Mouse (Mus musculus) adrenal gland, adult 18-20 months (tissue): ENCODE results near the gene Rpp25l. TPM values are rescaled to one million over a fixed set of nuclear protein-coding genes. Genes with fewer than 3 reads are reported as not detected.

Experiments used
- DNase-seq, 2 experiments: peaks; one replicate each; pipeline ENCODE4 v3.0.0; 2021 to 2022; ENCODE audit warnings: low spot score in 2 of 2
- long read RNA-seq, 2 experiments: library from polyadenylated mRNA; stranded (forward); transcript quantifications; one replicate each; pipeline ENCODE4 v2.0.0; 2021
- total RNA-seq, 2 experiments: library from RNA; stranded (reverse); gene quantifications; 1 replicate in 1 of 2; 2 replicates in 1 of 2; pipeline ENCODE4 v1.2.3; 2021

Rpp25l gene
- total RNA-seq = 10 to 100 TPM; 34.3 to 37.0 TPM
- long read RNA-seq, experiment 1, transcript Rpp25l-201 (2 exons, 856 nt) = major isoform, 6 of 6 reads
- long read RNA-seq, experiment 1, partial matches to known transcripts = 0 of 6 reads
- long read RNA-seq, experiment 1, other reads (novel, unspliced or antisense) = 0 of 6 reads
- long read RNA-seq, experiment 2, transcript Rpp25l-201 (2 exons, 856 nt) = major isoform, 15 of 15 reads
- long read RNA-seq, experiment 2, partial matches to known transcripts = 0 of 15 reads
- long read RNA-seq, experiment 2, other reads (novel, unspliced or antisense) = 0 of 15 reads

DNA sequence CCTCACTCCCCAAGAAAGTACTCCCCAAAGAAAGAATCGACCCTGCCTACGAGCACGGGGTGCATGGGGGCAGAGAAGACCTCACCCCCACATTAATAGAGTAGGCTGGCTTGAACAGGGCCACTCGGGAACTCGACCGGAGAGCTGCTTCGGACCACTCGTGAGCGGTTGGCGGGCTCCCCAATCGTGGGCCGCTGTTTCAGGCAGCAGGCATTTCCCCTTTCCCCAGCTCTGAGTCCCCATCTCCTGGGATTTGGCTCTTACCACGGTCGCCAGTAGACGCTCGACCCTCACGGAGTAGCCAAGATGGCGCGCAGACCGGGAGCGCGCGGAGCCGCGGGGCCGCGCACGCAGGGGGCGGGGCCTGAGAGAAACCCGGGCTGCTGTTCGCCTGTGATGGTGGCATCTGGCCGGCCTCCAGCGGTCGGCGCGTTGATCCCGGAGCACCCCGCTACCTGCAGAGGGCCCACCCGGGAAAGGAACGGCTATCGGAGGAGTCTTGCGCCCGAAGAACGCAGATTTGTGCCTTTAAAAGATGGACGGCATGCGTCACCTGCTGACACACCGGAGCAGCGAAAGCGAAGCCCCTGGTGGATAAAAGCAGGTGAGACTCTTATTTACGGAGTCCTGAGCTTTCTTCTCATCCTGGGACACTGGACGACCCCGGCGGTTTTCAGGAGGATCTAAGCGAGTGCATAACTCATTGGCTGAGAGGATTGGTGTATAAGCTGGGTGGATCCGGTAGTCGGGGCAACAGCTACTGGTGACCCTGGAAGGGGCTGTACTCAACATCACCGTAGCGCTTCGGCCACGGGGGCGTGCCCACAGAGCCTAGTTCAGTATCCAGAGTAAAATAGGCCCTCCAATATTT, at the start of gene Rpp25l:
Gene Rpp25l (minus strand): TSS at position 338 of the 871 bp plus-strand sequence.
- peak; percentile 84 to 85 for DNase-seq

DNA sequence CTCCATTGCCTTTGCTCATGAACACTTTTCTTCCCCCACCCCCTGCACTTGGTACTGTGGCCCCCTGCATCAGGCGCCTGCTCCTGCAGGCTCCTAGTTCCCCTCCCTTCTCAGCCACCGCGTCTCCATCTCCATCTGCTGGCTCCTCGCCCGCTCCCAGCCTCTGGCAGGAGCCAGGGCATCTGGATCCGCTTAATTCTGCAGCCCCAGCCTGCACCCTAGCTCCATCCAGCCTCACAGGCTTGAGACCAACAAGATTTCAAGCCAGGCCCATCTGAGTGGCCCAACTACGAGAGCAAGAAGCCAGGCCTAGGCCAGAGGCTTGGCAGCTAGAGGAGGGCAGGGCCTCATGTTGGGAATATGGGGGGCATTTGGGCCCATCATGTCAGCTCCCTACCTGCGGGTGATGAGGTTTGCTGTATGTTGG, 49.4 kb upstream of the Rpp25l start:
- peak in 1 of 2 experiments; percentile 50 for DNase-seq

- peak in 1 of 2 experiments; percentile 18 for DNase-seq
These were observed 48.9 kb upstream of the Rpp25l start for GRCm38 (mm10) chr4:41762099-41762687.

DNA sequence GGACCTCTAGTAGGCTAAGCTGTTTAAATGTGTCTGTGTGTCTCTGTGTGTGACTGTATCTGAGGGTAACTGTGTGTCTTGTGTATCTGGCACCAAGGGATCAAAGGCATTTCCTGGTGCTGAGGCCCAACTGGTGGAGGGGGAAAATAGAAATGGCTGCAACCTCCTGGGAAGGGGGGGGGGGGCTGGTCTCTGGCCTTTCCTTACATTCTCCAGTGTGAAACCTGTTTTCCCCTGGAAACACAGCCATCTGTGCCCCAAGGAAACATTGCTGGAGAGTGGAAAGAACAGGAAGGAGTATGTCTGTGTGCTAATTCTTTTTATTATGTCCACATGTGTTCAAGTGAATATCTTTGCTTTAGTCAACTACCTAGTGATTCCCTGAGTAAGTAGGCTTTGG, 48.3 kb upstream of the Rpp25l start:
- peak in 1 of 2 experiments; percentile 8 for DNase-seq

- DNase-seq = peak in 1 of 2 experiments; percentile 20
These were observed 47.6 kb upstream of the Rpp25l start for GRCm38 (mm10) chr4:41760911-41761310.

DNA sequence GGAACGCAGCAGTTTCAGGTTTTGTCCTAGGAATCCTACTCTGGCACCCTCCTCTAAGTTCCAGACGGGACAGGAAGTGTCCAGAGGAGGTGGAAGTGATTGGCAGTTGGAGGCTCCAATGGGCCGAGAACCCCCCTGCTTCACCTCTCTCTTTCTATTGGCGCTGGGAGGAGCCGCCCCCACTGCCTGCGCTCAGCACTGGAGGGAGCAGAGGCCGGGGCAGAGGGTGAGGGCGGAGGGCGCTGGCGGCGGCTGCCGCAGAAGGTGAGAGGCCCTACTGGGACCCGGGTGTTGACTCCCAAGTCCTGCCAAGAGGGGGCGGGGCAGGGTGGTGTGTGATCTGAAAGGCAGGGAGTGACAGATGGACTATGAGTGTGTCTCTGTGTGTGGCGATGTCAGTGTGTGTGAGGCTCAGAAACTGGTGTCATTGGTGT, 47.0 kb upstream of the Rpp25l start:
- DNase-seq = peak; percentile 81 to 85

GRCm38 (mm10) chr4:41759656-41760287, 46.4 kb upstream of the Rpp25l start:
- DNase-seq = peak in 1 of 2 experiments; percentile 20

DNA sequence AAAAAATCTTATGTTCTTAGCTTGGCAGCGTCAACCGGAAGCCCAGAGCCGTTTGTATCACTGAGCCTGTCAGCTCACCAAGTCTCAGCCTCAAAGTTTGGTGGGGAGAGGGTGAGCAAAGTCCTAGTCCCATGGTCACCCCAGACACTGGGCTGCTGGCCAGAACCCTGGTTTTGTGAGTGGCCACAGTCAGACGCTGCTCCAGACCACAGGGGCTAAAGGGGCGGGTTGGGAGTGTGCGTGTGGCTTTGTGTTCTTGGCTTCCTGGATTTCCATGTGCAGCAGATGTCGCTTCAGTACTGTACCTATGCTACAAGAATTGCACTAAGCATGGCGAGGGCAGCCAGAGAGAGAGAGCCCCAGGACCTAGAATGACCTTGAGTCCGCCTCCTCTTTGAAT, 45.9 kb upstream of the Rpp25l start:
- peak; percentile 23 to 31 for DNase-seq

DNA sequence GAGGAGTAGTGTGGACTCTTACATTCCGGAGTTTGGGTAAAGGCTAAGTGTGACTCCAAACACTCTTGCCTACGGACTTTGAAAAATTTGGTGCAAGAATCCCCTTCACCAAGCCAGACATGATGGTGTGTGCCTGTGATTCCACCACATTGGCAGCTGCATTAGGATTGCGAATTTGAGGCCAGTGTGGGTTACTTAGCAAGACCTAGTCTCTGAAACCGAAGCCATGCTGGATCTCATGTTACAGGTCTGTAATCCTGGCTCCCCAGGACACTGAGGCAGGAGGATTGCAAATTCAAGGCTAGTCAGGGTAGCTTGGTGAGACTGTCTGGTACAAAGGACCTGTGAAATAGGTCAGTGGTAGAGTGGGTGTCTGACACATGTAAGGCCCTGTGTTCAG, 45.4 kb upstream of the Rpp25l start:
- DNase-seq = peak in 1 of 2 experiments; percentile 16

- no peak for DNase-seq
These were observed 44.7 kb upstream of the Rpp25l start for GRCm38 (mm10) chr4:41758021-41758420.

DNA sequence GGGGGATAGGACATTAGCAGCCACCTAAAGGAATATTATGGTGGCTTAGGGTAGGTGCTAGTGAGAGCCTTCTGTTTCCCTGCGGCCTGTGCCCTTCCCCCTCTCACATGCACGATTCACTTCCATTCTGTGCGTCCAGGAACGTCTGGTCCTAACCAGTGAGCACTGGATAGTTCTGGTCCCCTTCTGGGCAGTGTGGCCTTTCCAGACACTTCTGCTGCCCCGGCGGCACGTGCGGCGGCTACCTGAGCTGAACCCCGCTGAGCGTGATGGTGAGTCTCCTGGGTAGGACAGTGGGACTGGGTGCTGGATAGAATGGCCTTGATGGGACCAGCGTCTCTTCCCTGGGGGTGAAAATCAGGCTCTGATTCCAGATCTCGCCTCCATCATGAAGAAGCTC, 44.0 kb upstream of the Rpp25l start:
- DNase-seq = no peak

GRCm38 (mm10) chr4:41756440-41756839, 43.1 kb upstream of the Rpp25l start:
- DNase-seq = no peak

DNA sequence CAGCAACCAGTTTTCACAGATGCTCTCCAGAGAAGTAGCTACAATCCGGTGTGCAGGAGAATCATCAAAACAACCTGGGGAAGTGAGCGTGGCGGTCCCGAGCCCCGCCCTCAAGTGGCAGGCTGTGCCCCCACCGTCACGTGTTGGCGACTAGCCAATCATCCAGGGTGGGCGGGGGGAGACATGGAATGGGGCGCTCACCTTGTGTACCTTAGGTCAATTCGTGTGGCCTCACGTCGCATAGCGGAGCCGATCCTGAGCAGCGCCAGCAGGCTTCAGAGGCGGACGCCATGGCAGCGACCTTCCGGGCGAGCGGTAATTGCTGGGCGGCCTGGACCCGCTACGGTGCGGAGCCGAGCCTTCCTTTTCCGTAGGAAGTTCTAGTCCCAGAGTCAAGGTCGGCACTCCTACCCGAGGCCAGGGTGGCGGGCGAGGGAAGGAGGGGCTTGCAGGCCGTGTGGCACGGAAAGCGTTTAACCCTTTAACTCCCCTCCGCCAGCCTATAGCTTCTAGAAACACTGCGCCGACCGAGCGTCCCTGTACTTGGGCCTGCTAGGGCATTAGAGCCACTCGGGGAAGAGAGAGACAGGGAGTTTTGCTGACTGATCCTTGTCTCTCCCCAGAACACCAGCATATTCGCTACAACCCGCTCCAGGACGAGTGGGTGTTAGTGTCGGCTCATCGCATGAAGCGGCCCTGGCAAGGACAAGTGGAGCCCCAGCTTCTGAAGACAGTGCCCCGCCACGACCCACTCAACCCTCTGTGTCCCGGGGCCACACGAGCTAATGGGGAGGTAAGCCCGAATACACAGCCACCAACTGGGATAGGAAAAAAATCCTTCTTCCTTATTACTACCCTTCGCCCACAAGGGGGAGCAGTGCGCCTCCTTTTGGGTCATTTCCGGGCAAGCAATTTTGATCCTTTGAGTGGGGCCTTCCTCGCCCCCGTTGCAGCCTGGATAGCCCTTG, 42.3 kb upstream of the Rpp25l start, which contains the start of gene Sigmar1:
Gene Sigmar1 (minus strand): TSS at position 820 of the 968 bp plus-strand sequence.
- peak; percentile 86 to 88 for DNase-seq

GRCm38 (mm10) chr4:41754797-41755337, 41.5 kb upstream of the Rpp25l start, which contains the start of gene Galt:
Gene Galt (plus strand): TSS chr4:41755228.
- no peak for DNase-seq

- no peak for DNase-seq
These were observed 31.7 kb upstream of the Rpp25l start for GRCm38 (mm10) chr4:41745021-41745420.

DNA sequence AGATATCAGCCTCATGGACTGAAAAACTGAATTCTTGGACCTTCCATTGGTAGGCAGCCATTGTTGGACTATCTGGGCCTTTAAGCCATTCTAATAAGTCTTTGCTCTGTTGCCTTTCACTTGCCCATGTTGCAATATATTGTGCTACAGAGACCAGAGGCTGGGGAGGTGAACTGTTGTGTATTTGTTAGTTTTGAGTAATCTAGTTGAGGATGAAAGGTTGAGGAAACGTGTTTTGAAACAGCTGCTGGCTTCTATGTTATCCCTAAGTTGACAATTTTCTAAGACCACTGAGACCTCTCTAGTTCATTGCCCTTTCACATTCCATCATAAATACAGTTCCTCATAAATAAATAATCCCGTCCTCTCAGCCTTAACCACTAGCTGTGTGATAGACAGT, 30.8 kb upstream of the Rpp25l start:
- DNase-seq = no peak

- peak; percentile 86 to 93 for DNase-seq
These were observed 27.8 kb upstream of the Rpp25l start for GRCm38 (mm10) chr4:41741158-41741560.

GRCm38 (mm10) chr4:41740380-41741157, 27.2 kb upstream of the Rpp25l start:
- DNase-seq = no peak

DNA sequence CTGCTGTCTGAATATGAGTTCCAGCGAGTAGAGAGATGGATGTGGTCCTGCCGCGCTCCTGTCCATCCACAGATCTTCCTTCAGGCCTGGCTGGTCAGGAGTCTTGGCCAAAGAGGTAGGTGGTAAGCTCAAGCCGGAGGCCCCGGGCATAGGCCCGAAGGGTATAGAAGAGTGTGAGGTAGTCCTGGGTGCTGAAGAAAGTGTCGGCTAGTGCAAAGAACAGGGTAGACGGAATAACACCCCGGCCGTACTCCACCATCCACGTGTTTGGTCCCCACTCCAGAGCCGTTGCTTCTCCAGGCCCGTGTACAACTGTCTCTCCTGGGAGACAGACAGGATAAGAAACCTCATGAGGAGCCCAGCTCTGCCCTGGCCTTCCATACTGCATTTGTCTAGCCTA, 25.9 kb upstream of the Rpp25l start:
- DNase-seq = no peak
